Mouse (Mus musculus) megakaryocyte-erythroid progenitor cell, adult 5-6 weeks (primary cell): ENCODE data around the gene Helb. TPM values are rescaled to one million over a fixed set of nuclear protein-coding genes. Genes with fewer than 3 reads are reported as not detected.

Experiments
- ATAC-seq: replicated peaks from 2 replicates; pipeline ENCODE4 v1.8.0; 2016; ENCODE audit warnings: mild to moderate bottlenecking, inconsistent platforms; ENCODE audit not compliant: severe bottlenecking, poor library complexity, low FRiP score, low TSS enrichment
- total RNA-seq, 2 experiments: library from RNA; stranded (forward) in 1 of 2; stranded (reverse) in 1 of 2; fragments of 200-1000, 215-1000 nt in 1 of 2; fragments of >200 nt in 1 of 2; fragmentation: Nextera tagmentation in 1 of 2; gene quantifications; 2 replicates each; pipeline ENCODE4 v1.2.3; 2014 to 2017

Helb gene
- total RNA-seq, 2 experiments from 2014 or later = 26.1 to 30.3 TPM

- no peak for ATAC-seq
Measured at GRCm38 (mm10) chr10:120097564-120097963, 15.2 kb downstream of the Helb start.

- ATAC-seq = no peak
Measured at GRCm38 (mm10) chr10:120095716-120096115, 17.1 kb downstream of the Helb start.

GRCm38 (mm10) chr10:120095136-120095535, 17.7 kb downstream of the Helb start:
- ATAC-seq = no peak

- ATAC-seq = 0 out of 2 replicates have a peak, but pooled peaks have one; percentile 13
Measured at GRCm38 (mm10) chr10:120092548-120092947, 20.2 kb downstream of the Helb start.

- no peak for ATAC-seq
Measured at GRCm38 (mm10) chr10:120077850-120078249, 34.9 kb downstream of the Helb start.

GRCm38 (mm10) chr10:120066319-120066718, 46.5 kb downstream of the Helb start:
- no peak for ATAC-seq

GRCm38 (mm10) chr10:120064424-120064823, 48.4 kb downstream of the Helb start:
- ATAC-seq = peak; percentile 66

GRCm38 (mm10) chr10:120061238-120062130, 51.3 kb downstream of the Helb start:
- 0 out of 2 replicates have a peak, but pooled peaks have one; percentile 15 for ATAC-seq

- no peak for ATAC-seq
Measured at GRCm38 (mm10) chr10:120060579-120061237, 52.1 kb downstream of the Helb start.

GRCm38 (mm10) chr10:120044714-120045234, 68.0 kb downstream of the Helb start:
- ATAC-seq = no peak

- no peak for ATAC-seq
Measured at GRCm38 (mm10) chr10:120044237-120044636, 68.5 kb downstream of the Helb start.

GRCm38 (mm10) chr10:120038194-120038593, 74.6 kb downstream of the Helb start:
- ATAC-seq = no peak

- no peak for ATAC-seq
Measured at GRCm38 (mm10) chr10:120035824-120036223, 77.0 kb downstream of the Helb start.

GRCm38 (mm10) chr10:120035211-120035733, 77.5 kb downstream of the Helb start:
- no peak for ATAC-seq

- no peak for ATAC-seq
Measured at GRCm38 (mm10) chr10:120033866-120034265, 78.9 kb downstream of the Helb start.

Other genes starting within 250 kb of the Helb start
- 59.3 and 76.3 TPM in 2 replicates for gene Tmbim4, start 88.6 kb upstream of the Helb start, total RNA-seq (2014; fragmentation: Nextera tagmentation)
- 74.4 and 83.8 TPM in 2 replicates for gene Tmbim4, start 88.6 kb upstream of the Helb start, total RNA-seq (2017)
- gene Irak3, start 89.1 kb upstream of the Helb start, total RNA-seq (2014; fragmentation: Nextera tagmentation) = 8.1 and 8.8 TPM in 2 replicates
- gene Irak3, start 89.1 kb upstream of the Helb start, total RNA-seq (2017) = 5.9 and 8.6 TPM in 2 replicates
- 85.9 and 124 TPM in 2 replicates for gene Llph, start 114.1 kb upstream of the Helb start, total RNA-seq (2014; fragmentation: Nextera tagmentation)
- gene Llph, start 114.1 kb upstream of the Helb start, total RNA-seq (2017) = 101 and 109 TPM in 2 replicates